ENCODE assay signal across 10 mouse cellular contexts in the genomic region with DNA sequence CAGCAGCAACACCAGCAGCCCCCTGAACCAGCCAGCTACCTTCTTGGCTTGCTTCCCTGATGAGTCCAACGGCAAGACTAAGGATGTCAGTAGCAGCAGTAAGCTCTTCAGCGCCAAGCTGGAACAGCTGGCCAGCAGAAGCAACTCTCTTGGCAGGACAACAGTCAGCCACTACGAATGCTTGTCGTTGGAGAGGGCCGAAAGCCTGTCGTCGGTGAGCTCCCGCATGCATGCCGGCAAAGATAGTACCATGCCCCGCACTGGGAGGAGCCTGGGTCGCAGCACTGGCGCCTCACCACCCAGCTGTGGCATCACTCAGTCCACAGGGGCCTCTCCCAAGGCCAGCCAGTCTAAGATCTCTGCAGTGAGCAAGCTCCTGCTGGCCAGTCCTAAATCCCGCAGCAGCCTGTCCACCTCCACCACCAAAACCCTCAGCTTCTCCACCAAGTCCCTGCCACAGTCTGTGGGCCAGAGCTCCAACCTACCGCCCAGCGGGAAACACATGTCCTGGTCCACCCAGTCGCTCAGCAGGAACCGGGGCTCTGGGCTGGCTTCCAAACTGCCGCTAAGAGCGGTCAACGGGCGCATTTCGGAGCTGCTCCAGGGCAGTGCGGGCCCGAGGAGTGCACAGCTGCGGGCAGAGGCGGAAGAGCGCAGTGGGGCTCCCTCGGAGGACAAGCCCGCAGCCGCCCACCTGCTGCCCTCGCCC.
A peak's percentile ranks its signal among the peaks of the same experiment; 100 is the strongest.
DNase-seq lines count a peak whose midpoint lies in the region; ATAC-seq lines count a peak whose summit lies in the region.
"Had no signal": no experiment of that assay in that cellular context is flagged by ENCODE, and none has a peak within 500 bp of the region (broad histone marks: within the 10 kb centered on the region; RNA-seq: fewer than 3 reads in every experiment).

No protein-coding gene starts in this region.

- 45% methylated on average over 31 of the region's 31 CpGs for WGBS in heart, embryonic 12.5 days
- WGBS in embryonic facial prominence, embryonic 13.5 days = 61% methylated on average over 31 of the region's 31 CpGs
- 67% methylated on average over 31 of the region's 31 CpGs for whole genome bisulfite sequencing in intestine, embryonic 16.5 days

- intact Hi-C loops in heart, postnatal 36 days (cut with DNase I) = no loop called here
- intact Hi-C loops in left cerebral cortex, postnatal 25 days (cut with DNase I) = no loop called here

- H3K4me3 ChIP-seq in heart, embryonic 12.5 days = no peak overlapping the region
- H3K4me3 ChIP-seq in embryonic facial prominence, embryonic 13.5 days = no peak overlapping the region
- H3K4me3 ChIP-seq in intestine, embryonic 16.5 days (ENCODE audit: low read length) = no peak overlapping the region
- H3K4me3 ChIP-seq: left cerebral cortex, adult 2 months had no signal

- DNase-seq in heart, postnatal 36 days = no peak
- DNase-seq in Muller cell, postnatal 12 days (ENCODE audit: inconsistent ontology term) = peak; percentile 40
- no peak for DNase-seq in embryo, embryonic 10 days (ENCODE audit: low spot score)
- DNase-seq in frontal cortex, postnatal 36 days (ENCODE audit: low spot score in 2 of 2) = no peak
- DNase-seq in left cerebral cortex, postnatal 25 days (ENCODE audit: low spot score in 2 of 2) = no peak
- DNase-seq: gastrocnemius, postnatal 14 days had no signal

- H3K4me2 ChIP-seq in heart, embryonic 12.5 days = 0 out of 2 replicates have a peak overlapping the region, but pooled peaks have one; percentile 8
- H3K4me2 ChIP-seq in embryonic facial prominence, embryonic 13.5 days = no peak overlapping the region
- no peak overlapping the region for H3K4me2 ChIP-seq in intestine, embryonic 16.5 days (ENCODE audit: low read depth, low read length)

- H3K4me1 ChIP-seq in heart, embryonic 12.5 days (replicated peaks) = peaks cover 21% of the 10 kb centered on the region
- H3K4me1 ChIP-seq in embryonic facial prominence, embryonic 13.5 days = peaks cover 14% of the 10 kb centered on the region
- no peaks in the 10 kb centered on the region for H3K4me1 ChIP-seq in intestine, embryonic 16.5 days (ENCODE audit: control insufficient read depth, insufficient read depth, low read length)

- no peak overlapping the region for H3K9ac ChIP-seq in heart, embryonic 12.5 days
- H3K9ac ChIP-seq in embryonic facial prominence, embryonic 13.5 days = no peak overlapping the region
- H3K9ac ChIP-seq in intestine, embryonic 16.5 days (ENCODE audit: low read depth, low read length) = no peak overlapping the region

- H3K36me3 ChIP-seq in heart, embryonic 12.5 days = peaks cover 67% of the 10 kb centered on the region
- peaks cover 85% of the 10 kb centered on the region for H3K36me3 ChIP-seq in embryonic facial prominence, embryonic 13.5 days
- no peaks in the 10 kb centered on the region for H3K36me3 ChIP-seq in intestine, embryonic 16.5 days (ENCODE audit: control insufficient read depth, insufficient read depth, low read length)

- H3K9me3 ChIP-seq in heart, embryonic 12.5 days (replicated peaks) = no peaks in the 10 kb centered on the region
- H3K9me3 ChIP-seq in embryonic facial prominence, embryonic 13.5 days = no peaks in the 10 kb centered on the region
- no peaks in the 10 kb centered on the region for H3K9me3 ChIP-seq in intestine, embryonic 16.5 days (ENCODE audit: control insufficient read depth, low read length)

- peaks cover 5% of the 10 kb centered on the region; the same call in 1 of the 2 replicates for H3K27me3 ChIP-seq in heart, embryonic 12.5 days (replicated peaks)
- H3K27me3 ChIP-seq in embryonic facial prominence, embryonic 13.5 days = no peaks in the 10 kb centered on the region
- no peaks in the 10 kb centered on the region for H3K27me3 ChIP-seq in intestine, embryonic 16.5 days (replicated peaks; ENCODE audit: control insufficient read depth, insufficient read depth, low read length)

- H3K27ac ChIP-seq in heart, embryonic 12.5 days (ENCODE audit: poor library complexity, severe bottlenecking) = no peak overlapping the region
- no peak overlapping the region; the same call in 1 of the 2 replicates for H3K27ac ChIP-seq in embryonic facial prominence, embryonic 13.5 days
- H3K27ac ChIP-seq in intestine, embryonic 16.5 days (ENCODE audit: low read length) = no peak overlapping the region
- H3K27ac ChIP-seq: left cerebral cortex, adult 2 months had no signal

- ATAC-seq in heart, embryonic 12.5 days (ENCODE audit: insufficient number of reproducible peaks, low FRiP score) = no peak
- 0 out of 2 replicates have a peak, but pooled peaks have one; percentile 11 for ATAC-seq in embryonic facial prominence, embryonic 13.5 days (ENCODE audit: insufficient number of reproducible peaks, insufficient read depth, low FRiP score, low TSS enrichment, low read depth)
- 0 out of 2 replicates have a peak, but pooled peaks have one; percentile 9 for ATAC-seq in intestine, embryonic 16.5 days
